Mouse (Mus musculus): ENCODE results near the gene Pcyt2. TPM values are rescaled to one million over a fixed set of nuclear protein-coding genes. Genes with fewer than 3 reads are reported as not detected.

Gene Pcyt2
- total RNA-seq (2021), result 10 to 100 TPM; 25.7 to 25.8 TPM
- long read RNA-seq, experiment 1, transcript Pcyt2-201 (14 exons, 1,881 nt), result major isoform, 30 of 66 reads
- long read RNA-seq, experiment 1, transcript Pcyt2-203 (13 exons, 1,486 nt), result minor isoform, 19 of 66 reads
- long read RNA-seq, experiment 1, partial matches to known transcripts, result 3 of 66 reads
- long read RNA-seq, experiment 1, other reads (novel, unspliced or antisense), result 14 of 66 reads
- long read RNA-seq, experiment 2, transcript Pcyt2-203 (13 exons, 1,486 nt), result minor isoform, 20 of 79 reads
- long read RNA-seq, experiment 2, transcript Pcyt2-201 (14 exons, 1,881 nt), result major isoform, 40 of 79 reads
- long read RNA-seq, experiment 2, partial matches to known transcripts, result 3 of 79 reads
- long read RNA-seq, experiment 2, other reads (novel, unspliced or antisense), result 16 of 79 reads

GRCm38 (mm10) chr11:120617519-120618112, at the start of gene Pcyt2:
Gene Pcyt2 (minus strand): TSS chr11:120617936.
- intact Hi-C loops (cut with DNase I; ENCODE audit: low total_unique reads), result no loop called here
- DNase-seq, result peak; percentile 93

- no peak for DNase-seq
- intact Hi-C loops (cut with DNase I; ENCODE audit: low total_unique reads), result no loop called here
Observed at GRCm38 (mm10) chr11:120666617-120667016, 48.9 kb upstream of the Pcyt2 start.

GRCm38 (mm10) chr11:120665406-120665805, 47.7 kb upstream of the Pcyt2 start:
- DNase-seq, result peak; percentile 44
- intact Hi-C loops (cut with DNase I; ENCODE audit: low total_unique reads), result no loop called here

- DNase-seq, result no peak
- intact Hi-C loops (cut with DNase I; ENCODE audit: low total_unique reads), result no loop called here
Observed at GRCm38 (mm10) chr11:120663714-120664113, 46.0 kb upstream of the Pcyt2 start.

- intact Hi-C loops (cut with DNase I; ENCODE audit: low total_unique reads), result no loop called here
- DNase-seq, result no peak
Observed at GRCm38 (mm10) chr11:120662759-120663158, 45.0 kb upstream of the Pcyt2 start.

GRCm38 (mm10) chr11:120661076-120661460, 43.3 kb upstream of the Pcyt2 start, which contains the start of gene Notum:
Gene Notum (minus strand): TSS chr11:120661175.
- no peak for DNase-seq
- intact Hi-C loops (cut with DNase I; ENCODE audit: low total_unique reads), result loop anchor here (2.0 kb wide), 1 partner anchor 50 kb away; no protein-coding TSS in a partner anchor

- intact Hi-C loops (cut with DNase I; ENCODE audit: low total_unique reads), result loop anchor here (2.0 kb wide), 1 partner anchor 50 kb away; no protein-coding TSS in a partner anchor
- peak; percentile 54 for DNase-seq
Observed at GRCm38 (mm10) chr11:120660301-120661075, 42.8 kb upstream of the Pcyt2 start.

GRCm38 (mm10) chr11:120659509-120660300, 42.0 kb upstream of the Pcyt2 start:
- intact Hi-C loops (cut with DNase I; ENCODE audit: low total_unique reads), result loop anchor here (2.0 kb wide), 1 partner anchor 51 kb away; no protein-coding TSS in a partner anchor
- DNase-seq, result no peak

GRCm38 (mm10) chr11:120658876-120659410, 41.2 kb upstream of the Pcyt2 start:
- intact Hi-C loops (cut with DNase I; ENCODE audit: low total_unique reads), result no loop called here
- peak; percentile 82 for DNase-seq

- intact Hi-C loops (cut with DNase I; ENCODE audit: low total_unique reads), result no loop called here
- DNase-seq, result no peak
Observed at GRCm38 (mm10) chr11:120657301-120657700, 39.6 kb upstream of the Pcyt2 start.

- DNase-seq, result no peak
- intact Hi-C loops (cut with DNase I; ENCODE audit: low total_unique reads), result no loop called here
Observed at GRCm38 (mm10) chr11:120654741-120655140, 37.0 kb upstream of the Pcyt2 start.

GRCm38 (mm10) chr11:120651872-120652271, 34.1 kb upstream of the Pcyt2 start:
- intact Hi-C loops (cut with DNase I; ENCODE audit: low total_unique reads), result no loop called here
- no peak for DNase-seq

- intact Hi-C loops (cut with DNase I; ENCODE audit: low total_unique reads), result no loop called here
- no peak for DNase-seq
Observed at GRCm38 (mm10) chr11:120648001-120648476, 30.3 kb upstream of the Pcyt2 start, which contains the start of gene Myadml2. Gene Myadml2 (minus strand): TSS chr11:120648158.

GRCm38 (mm10) chr11:120647047-120647830, 29.5 kb upstream of the Pcyt2 start:
- DNase-seq, result no peak
- intact Hi-C loops (cut with DNase I; ENCODE audit: low total_unique reads), result no loop called here

GRCm38 (mm10) chr11:120643601-120643987, 25.9 kb upstream of the Pcyt2 start, which contains the start of gene Pycr1:
Gene Pycr1 (minus strand): TSS chr11:120643769.
- intact Hi-C loops (cut with DNase I; ENCODE audit: low total_unique reads), result no loop called here
- DNase-seq, result peak; percentile 94

GRCm38 (mm10) chr11:120642939-120643600, 25.3 kb upstream of the Pcyt2 start:
- intact Hi-C loops (cut with DNase I; ENCODE audit: low total_unique reads), result no loop called here
- no peak for DNase-seq

GRCm38 (mm10) chr11:120641869-120642268, 24.1 kb upstream of the Pcyt2 start:
- DNase-seq, result no peak
- intact Hi-C loops (cut with DNase I; ENCODE audit: low total_unique reads), result no loop called here
